Mouse (Mus musculus) 3134 (cell line): Measurements from ENCODE around the gene Cmtm7.

Experiments used
- DNase-seq: peaks from one replicate; pipeline ENCODE4 v3.0.0-alpha.2; 2011; ENCODE audit warnings: low spot score; ENCODE audit not compliant: insufficient read length; ENCODE audit errors: extremely low read depth

Cmtm7 gene

DNA sequence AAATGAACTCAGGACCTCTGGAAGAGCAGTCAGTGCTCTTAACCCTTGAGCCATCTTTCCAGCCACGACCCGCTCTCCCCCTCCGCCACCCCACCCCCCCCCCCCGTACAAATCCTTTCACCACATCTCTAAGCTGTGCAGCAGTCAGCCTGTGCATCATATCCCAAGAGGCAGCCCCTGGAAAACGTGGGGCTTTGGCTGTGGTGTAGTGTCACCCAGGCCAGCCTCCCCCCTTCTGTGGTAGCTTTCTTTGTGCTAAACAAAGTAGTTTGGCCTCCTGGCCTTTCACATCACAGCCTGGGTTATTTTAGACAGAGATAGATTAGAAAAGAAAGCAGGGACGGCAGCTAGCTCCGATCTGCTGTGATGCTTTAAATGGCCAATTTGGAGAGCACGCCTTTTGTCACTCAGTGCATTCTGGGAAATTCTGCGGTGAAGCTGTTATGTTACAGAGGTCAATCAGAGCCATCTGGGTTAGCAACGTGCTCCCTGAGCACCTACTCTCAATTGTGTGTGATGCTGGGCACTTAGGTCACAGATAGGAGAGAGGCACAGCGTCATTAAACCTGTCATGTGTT, 14.9 kb upstream of the Cmtm7 start:
- DNase-seq: no peak

- DNase-seq: no peak
These were observed 12.8 kb upstream of the Cmtm7 start for GRCm38 (mm10) chr9:114794491-114794890.

DNA sequence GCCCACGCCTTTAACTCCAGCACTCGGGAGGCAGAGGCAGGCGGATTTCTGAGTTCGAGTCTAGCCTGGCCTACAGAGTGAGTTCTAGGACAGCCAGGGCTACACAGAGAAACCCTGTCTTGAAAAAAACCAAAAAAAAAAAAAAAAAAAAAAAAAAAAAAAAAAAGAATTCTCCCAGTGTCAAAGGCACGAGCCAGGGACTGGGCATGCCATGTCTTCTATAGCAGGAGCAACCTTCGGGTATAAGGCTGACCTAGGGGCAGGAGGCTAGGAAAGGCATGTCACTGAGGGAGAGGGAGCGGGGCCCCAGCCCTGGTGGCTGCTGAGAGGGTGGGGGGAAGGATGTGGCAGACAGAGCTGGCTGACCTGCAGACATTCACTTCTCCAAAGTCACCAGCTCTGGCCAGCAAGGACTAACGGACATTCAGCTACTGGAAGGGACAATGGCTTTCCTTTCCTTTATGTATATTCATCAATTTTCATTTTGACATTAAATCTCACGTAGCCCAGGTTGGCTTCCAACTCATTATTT, 12.2 kb upstream of the Cmtm7 start:
- no peak for DNase-seq

DNA sequence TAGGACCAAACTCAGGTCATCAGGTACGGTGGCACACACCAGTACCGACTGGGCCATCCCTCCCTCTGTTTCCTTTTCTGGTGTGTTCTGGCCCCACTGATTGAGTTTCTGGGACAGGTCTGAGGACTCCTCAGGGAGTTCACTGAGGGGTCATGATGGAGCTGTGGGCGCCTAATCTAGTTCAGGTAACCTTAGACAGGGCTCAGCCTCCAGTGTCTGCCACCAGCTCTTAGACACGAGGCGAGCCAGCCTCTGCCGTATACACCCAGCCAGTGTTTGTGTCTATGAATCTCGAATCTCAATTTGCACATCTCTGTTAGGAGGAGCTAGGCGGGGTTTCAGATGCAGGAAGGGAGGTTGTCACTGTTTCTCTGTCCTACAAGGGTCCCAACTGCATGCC, 8.3 kb upstream of the Cmtm7 start:
- no peak for DNase-seq

DNA sequence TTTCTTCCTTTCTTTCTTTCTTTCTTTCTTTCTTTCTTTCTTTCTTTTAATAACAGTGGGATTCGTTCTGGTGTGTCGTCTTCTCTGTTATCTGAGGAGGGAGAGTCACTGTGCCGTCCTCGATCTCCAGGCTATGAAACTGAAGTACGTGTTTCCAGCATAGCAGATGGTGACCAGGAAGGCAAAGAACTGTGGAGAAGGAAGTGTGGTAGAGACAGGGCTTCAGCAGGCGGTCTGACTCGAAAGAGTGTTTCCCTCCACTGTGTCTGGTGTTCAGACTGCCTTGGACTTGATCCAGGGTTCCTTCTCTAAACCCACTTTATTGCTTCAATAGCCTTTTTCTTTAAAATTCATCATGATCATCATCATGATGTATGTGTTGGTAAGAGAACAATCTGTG, 7.9 kb upstream of the Cmtm7 start:
- no peak for DNase-seq

DNA sequence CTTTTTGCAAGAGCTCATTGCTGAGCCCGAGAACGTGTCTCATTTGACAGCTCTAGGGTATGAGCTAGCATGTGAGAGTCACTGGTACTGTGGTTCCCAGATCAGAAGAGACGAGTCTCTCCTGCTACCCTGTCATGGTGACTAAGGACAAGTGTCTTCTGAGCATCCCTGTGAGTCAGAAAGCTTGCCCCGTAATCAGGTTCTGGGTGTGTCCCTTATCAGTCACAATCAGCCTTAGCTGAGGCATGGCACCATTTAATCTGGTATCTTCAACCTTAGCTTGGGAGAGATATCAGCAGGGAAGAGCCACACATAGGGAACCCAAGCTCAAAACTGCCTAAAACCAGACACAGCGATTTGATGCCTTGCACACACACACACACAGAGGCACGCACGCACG, 7.0 kb upstream of the Cmtm7 start:
- DNase-seq: no peak

GRCm38 (mm10) chr9:114787716-114788115, 6.1 kb upstream of the Cmtm7 start:
- DNase-seq: no peak

DNA sequence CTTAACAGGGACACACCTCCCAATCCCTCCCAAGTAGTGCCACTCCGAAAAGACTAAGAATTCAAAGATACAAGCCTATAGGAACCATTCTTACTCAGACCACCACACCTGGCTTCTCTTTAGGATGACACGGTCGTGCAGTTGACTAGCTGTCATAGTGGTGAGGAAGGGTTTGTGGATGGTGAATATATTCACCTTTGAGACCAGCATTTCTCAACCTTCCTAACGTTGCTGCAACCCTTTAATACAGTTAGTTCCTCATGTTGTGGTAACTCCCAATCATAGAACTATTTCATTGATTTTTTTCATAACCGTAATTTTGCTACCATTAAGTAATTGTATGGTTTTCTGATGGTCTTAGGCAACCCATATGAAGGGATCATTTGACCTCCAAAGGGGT, 5.5 kb upstream of the Cmtm7 start:
- no peak for DNase-seq

GRCm38 (mm10) chr9:114785432-114786125, 3.9 kb upstream of the Cmtm7 start:
- no peak for DNase-seq

GRCm38 (mm10) chr9:114780746-114781525, 720 bp downstream of the Cmtm7 start:
- DNase-seq: peak; percentile 77

GRCm38 (mm10) chr9:114779984-114780745, 1.5 kb downstream of the Cmtm7 start:
- DNase-seq: no peak

DNA sequence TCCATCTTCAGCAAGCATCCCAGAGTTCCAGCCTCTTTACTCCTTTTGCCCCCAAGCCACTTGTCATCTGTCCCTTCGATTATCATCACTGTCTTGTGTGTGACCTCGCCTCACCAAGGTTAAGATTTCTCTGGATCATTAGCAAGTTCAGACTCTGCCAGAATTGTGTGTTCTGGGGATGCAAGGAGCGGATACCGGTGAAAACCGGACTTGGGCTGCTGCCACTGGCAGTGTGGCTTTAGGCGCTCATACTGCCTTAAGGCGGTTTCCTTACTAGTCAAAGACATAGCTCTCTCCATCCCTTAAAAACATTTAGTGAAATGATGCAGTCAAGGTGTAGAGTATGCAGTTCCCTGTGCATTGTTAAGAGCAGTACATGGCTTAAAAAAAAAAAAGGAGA, 2.8 kb downstream of the Cmtm7 start:
- no peak for DNase-seq

DNA sequence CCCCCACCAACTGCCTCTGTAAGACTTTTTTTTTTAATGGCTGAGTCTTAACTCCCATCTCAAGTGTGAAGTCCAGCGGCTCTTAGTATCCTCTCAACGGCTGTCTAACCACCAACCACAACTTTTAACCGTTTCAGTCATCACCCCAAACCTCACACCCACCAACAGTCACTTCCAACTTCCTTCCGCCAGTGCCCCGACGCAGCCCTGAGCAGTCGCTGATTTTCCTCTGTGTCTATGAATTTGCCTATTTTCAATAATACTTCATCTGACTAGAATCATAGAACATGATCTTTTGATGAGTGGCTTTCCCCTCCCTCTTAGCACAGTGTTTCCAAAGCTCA, 3.6 kb downstream of the Cmtm7 start:
- no peak for DNase-seq

- DNase-seq: no peak
These were observed 4.2 kb downstream of the Cmtm7 start for GRCm38 (mm10) chr9:114777178-114778046.

- no peak for DNase-seq
These were observed 5.3 kb downstream of the Cmtm7 start for GRCm38 (mm10) chr9:114776361-114776760.

- no peak for DNase-seq
These were observed 6.4 kb downstream of the Cmtm7 start for GRCm38 (mm10) chr9:114775272-114775671.

DNA sequence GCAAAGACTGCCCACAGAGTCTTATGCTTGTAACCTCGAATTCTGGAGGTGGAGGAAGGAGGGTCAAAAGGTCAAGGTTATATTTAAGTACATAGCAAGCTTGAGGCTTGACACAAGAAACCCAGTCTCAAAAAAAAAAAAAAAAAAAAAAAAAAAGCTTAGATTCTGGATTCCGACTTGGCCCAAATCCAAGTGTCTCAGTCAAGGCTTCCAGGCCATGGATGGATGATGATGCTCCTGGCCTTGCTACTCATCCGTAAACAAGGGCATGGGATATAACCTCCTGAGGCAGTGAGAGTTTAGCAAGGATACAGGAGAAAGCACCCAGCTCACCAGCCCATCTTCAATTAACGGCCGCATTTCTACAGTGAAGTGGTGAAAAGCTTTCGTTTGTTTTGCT, 7.0 kb downstream of the Cmtm7 start:
- no peak for DNase-seq

GRCm38 (mm10) chr9:114771565-114771964, 10.1 kb downstream of the Cmtm7 start:
- DNase-seq: no peak

DNA sequence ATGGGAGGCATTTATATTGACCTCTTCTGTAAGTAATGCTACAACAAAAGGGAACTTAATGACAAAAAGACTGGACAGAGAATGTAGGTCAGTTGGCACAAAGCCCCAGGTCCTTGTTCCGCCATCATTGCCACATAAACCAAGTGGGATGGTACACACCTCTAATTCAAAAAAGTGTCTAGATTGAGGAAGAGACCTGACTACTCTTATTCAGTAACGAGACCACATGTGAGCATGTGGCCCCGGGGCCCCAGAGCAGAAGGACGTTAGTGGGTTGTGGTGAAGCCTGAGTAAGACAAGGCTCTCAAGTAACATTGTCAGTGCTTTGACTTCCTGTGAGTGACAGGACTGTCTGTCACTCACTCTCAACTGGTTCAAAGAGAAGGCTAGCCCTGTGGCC, 11.4 kb downstream of the Cmtm7 start:
- DNase-seq: no peak

DNA sequence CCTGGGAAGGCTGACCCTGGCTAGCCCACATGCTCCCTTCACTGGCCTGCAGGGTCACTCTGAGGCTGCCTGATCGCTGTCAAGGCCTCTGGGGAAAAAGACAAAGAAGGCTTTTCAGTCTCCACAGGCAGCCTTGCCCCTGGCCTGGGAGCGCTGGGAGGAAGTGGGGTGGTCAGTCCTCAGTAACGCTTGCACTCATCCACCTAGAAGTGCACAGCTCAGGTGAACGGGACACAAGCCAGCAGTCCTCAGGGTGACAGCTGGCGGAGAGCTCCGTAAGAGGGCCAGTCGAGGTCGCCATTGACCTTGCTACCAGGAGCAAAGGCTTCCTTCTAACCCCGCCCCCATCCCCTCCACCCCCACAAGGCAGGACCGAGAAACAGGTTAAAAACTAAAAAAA, 13.6 kb downstream of the Cmtm7 start:
- DNase-seq: no peak
